Comparison of ENCODE assay signal across 15 mouse cellular contexts in genomic region chr1:131419307-131419706, GRCm38 (mm10).
A peak's percentile ranks its signal among the peaks of the same experiment; 100 is the strongest.
DNase-seq lines count a peak whose midpoint lies in the region; ATAC-seq lines count a peak whose summit lies in the region.
"Had no signal": no experiment of that assay in that cellular context is flagged by ENCODE, and none has a peak within 500 bp of the region (broad histone marks: within the 10 kb centered on the region; RNA-seq: fewer than 3 reads in every experiment).

No protein-coding gene starts in this region.

- H3K4me1 ChIP-seq in megakaryocyte, embryonic 14.5 days, result peaks cover 57% of the 10 kb centered on the region
- H3K4me1 ChIP-seq: stomach, embryonic 15.5 days had no signal

- intact Hi-C loops in heart, postnatal 25 days (cut with DNase I), result no loop called here

- H3K9me3 ChIP-seq in megakaryocyte, embryonic 14.5 days, result no peaks in the 10 kb centered on the region
- H3K9me3 ChIP-seq: forebrain, embryonic 13.5 days; stomach, embryonic 15.5 days had no signal

- H3K27me3 ChIP-seq in megakaryocyte, embryonic 14.5 days (replicated peaks), result no peaks in the 10 kb centered on the region
- H3K27me3 ChIP-seq: forebrain, embryonic 13.5 days; stomach, embryonic 15.5 days had no signal

- no peak for ATAC-seq in megakaryocyte, adult 5-6 weeks (ENCODE audit: poor library complexity, severe bottlenecking)
- ATAC-seq in megakaryocyte progenitor cell, adult 5-6 weeks (replicated peaks; ENCODE audit: poor library complexity), result peak; percentile 58
- ATAC-seq: forebrain, embryonic 13.5 days; inflammation-experienced regulatory T-cells, adult 6 months had no signal

- peak; percentile 23 for DNase-seq in heart, adult 11 months
- DNase-seq in heart, postnatal 25 days (ENCODE audit: low spot score), result no peak
- peak; percentile 55 to 59 for DNase-seq in cerebellum, postnatal 36 days
- no peak for DNase-seq in right cerebral cortex, adult 2 months (ENCODE audit: low spot score in 2 of 2)
- no peak for DNase-seq in Muller cell, postnatal 12 days (ENCODE audit: inconsistent ontology term)
- DNase-seq: kidney, postnatal 10 days; midbrain, embryonic 14.5 days; right cerebral cortex, postnatal 4 days; thymus, postnatal 36 days had no signal

- H3K4me3 ChIP-seq in megakaryocyte, embryonic 14.5 days (replicated peaks), result peak overlapping the region; percentile 65
- H3K4me3 ChIP-seq: forebrain, embryonic 13.5 days; stomach, embryonic 15.5 days had no signal

- peaks cover 9% of the 10 kb centered on the region for H3K36me3 ChIP-seq in megakaryocyte, embryonic 14.5 days (replicated peaks; ENCODE audit: low read length)
- H3K36me3 ChIP-seq: stomach, embryonic 15.5 days had no signal

Comparison
In these comparisons a context has a peak if more than half of its experiments do, and no peak if none do; other contexts are left out.
1. DNase-seq: peak in heart, adult 11 months (single experiment) and cerebellum, postnatal 36 days (2 of 2); none in heart, postnatal 25 days (single experiment), right cerebral cortex, adult 2 months (0 of 2) and Muller cell, postnatal 12 days (single experiment).